Mouse (Mus musculus): Measurements from ENCODE around the gene Mpped1.

The Mpped1 gene

DNA sequence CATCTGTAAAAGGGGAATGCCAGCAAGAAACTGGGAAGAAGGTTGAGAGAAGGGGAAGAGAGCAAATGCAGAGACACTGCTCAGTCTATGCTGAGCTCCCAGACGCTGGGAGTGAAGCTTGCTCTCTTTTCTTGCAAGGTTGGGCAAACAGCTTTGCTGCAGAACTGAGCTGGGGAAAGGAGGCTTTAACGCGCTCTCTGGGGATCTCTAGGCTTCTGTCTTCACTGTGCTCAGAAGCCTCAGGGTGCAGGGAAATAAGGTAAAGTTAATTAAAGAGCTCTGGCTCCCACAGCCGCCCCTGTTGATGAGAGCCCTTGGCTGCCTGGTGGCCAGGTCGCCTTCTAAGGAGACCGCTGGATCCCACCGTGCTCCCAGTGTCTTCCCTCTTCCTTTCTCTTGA, 17.7 kb downstream of the Mpped1 start:
- no peak for DNase-seq

DNA sequence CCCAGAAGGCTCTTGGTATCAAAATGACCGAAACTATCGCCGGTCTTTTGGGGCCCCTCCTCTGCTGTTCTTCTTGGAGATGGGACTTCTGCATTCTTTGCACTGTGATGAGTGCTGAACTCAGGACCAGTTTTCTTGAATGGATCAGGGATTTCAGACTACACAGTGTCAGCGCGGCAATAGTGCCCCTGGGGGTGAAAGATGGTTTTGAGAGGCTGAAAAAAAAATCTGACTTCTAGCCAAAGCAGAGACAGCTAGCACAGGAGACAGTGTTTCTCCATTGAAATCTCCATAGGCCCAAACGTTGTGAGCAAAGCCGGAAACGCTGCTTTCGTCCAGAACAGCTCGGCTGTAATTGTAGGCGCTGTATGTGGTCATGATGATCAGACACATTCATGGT, 19.7 kb downstream of the Mpped1 start:
- no peak for DNase-seq

- no peak for DNase-seq
Observed at GRCm38 (mm10) chr15:83801011-83801410, 21.7 kb downstream of the Mpped1 start.

DNA sequence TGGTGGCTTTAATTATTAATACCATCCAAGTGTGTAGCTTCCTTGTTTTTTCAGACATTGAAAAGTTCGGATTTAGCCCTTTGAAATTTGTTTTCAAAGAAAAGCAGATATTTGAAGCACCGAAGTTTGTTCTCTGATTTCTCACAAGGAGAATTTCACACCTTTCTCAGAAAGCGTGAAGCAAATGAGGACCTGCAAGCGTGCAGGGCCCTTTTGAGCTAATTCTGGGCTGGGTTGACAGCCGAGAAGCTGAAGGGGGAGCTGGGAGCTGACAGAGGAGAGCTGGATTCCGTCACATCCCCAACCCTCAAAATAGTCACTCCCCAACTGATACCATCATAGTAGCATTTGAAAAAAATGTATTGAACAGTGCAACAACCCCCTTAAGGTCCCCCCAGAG, 34.8 kb downstream of the Mpped1 start:
- no peak for DNase-seq

GRCm38 (mm10) chr15:83828011-83828410, 48.7 kb downstream of the Mpped1 start:
- DNase-seq, result no peak

DNA sequence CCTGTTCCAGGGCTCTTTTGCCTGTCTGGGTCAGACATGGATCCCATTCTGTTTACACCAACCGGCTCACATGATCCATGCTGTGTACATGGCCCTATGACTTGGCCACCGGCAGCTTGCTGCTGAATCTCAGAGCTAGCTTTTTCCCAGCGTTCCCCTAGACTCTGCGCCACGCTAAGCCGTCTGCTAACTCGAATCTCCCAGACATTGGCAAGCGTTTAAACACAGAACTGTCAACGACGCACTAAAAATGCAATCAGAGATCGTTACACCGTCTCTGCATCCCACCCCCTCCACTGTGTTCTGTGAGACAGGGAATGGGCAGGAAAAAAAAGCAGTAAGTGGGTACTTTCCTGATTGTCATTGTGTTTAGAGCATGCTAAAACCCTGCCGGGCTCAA, 50.0 kb downstream of the Mpped1 start:
- DNase-seq, result no peak

DNA sequence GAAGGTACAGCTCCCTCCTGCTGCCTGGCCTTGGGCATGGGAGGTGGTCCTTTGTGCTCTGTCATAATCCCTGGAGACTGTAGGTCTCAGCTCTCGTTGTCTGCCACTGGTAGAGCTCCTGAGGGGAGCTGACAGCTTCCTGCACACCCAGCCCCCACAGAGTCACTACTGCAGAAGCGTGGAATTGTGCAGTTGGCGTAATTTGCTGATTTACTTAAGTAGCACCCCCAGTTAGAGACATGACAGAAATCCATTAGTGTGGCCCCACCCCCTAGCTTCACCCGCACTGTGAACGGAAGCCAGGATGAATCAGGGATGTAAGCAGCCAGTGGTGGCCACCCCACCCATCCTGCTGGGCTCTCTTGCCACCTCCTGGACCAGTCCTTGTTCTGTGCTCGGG, 53.0 kb downstream of the Mpped1 start:
- DNase-seq, result no peak

- DNase-seq, result no peak
Observed at GRCm38 (mm10) chr15:83840950-83841719, 61.9 kb downstream of the Mpped1 start.

- DNase-seq, result no peak
Observed at GRCm38 (mm10) chr15:83842419-83842818, 63.2 kb downstream of the Mpped1 start.

GRCm38 (mm10) chr15:83842915-83843789, 63.9 kb downstream of the Mpped1 start:
- no peak for DNase-seq

DNA sequence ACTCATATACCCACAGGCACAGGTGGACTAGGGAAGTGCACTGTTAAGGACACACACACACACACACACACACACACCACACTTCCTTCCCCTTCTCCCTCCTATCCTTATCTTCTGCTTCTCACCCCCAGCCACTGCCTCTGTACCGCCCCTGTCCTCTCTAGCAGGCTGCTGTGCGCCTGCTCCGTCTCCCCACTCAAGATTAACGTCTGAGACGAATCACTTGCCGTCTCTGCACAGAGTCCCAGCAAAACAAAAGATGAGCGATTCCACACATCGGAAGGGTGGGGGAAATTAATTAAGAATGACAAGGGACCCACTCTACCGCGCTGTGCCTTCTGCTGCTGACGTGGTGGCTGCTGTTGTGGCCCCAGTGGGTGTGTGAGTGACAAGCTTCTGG, 66.5 kb downstream of the Mpped1 start:
- no peak for DNase-seq

DNA sequence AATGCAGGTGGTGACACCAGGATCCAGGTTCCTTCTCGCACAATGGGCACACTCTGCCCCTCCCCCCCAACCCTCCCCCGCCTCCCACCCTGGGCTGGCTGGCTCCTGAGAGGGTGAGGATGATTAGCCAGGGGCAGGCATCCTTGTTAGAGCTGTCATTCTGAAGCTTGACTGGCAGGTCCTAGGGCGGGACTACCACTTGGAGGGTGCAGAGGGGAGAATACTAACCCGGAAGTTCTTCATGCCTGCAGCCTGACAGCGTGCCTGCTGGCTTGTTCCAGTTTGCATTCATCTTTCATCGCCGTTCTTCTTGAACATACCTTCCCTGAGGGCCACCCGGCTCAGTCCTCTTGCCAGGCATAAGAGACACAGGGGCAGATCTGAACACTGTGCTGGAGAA, 67.3 kb downstream of the Mpped1 start:
- no peak for DNase-seq

- DNase-seq, result no peak
Observed at GRCm38 (mm10) chr15:83847512-83847911, 68.2 kb downstream of the Mpped1 start.

GRCm38 (mm10) chr15:83848193-83848592, 68.9 kb downstream of the Mpped1 start:
- no peak for DNase-seq

GRCm38 (mm10) chr15:83853400-83853811, 74.1 kb downstream of the Mpped1 start:
- no peak for DNase-seq

- peak in 1 of 2 experiments; percentile 35 for DNase-seq
Observed at GRCm38 (mm10) chr15:83857129-83857528, 77.9 kb downstream of the Mpped1 start.

GRCm38 (mm10) chr15:83865626-83866025, 86.4 kb downstream of the Mpped1 start:
- DNase-seq, result no peak

DNA sequence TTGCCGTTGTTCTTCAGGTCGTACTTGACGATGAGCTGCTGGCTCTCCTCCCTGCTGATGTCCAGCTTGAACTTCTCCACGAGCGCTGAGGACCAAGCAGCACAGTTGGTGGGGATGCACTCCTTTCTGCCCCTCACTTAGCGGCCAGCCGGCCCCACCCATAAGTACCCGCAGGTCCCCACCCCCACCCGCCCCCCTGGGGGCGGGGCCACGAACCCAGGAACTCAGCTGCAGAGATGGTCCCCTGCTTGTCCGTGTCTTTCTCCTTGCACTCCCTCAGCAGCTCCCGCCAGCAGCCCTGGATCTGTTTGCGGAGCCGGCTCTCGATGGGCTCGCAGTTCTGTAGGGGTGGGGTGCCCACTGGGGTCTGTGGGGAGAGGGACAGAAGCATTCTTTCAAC, 91.7 kb downstream of the Mpped1 start:
- no peak for DNase-seq

DNA sequence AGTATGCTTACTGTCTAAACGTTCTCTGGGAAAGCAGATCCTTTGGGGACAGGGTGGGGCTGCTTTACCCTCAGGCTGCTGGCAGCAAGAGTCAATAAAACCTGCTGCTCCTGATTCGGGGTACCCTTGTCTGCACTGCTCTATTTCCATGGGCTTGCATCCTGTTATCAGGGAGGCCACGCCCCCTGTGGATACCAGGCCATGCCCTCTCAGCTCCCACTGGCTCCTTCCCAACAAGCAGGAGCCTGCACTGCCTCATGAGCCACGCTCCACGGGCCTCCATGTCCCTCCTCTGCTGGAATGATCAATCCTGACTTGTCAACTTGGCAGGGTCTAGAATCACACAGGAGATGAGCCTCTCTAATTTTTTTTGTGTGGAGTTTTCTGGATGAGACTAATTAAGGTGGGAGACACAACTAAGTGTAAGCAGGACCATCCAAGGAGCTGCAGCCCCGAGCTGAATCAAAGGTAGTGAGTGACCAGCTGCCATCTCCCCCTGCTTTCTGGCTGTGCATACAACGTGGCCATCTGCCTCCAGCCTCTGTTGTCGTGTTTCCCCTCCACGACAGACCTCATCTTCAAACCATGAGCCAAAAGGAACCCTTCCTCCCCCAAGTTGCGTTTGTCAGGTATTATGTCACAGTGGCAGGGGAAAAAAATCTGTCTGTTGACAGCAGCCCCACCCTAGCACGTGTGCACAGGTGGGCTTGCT, 98.0 kb downstream of the Mpped1 start:
- DNase-seq, result no peak

DNA sequence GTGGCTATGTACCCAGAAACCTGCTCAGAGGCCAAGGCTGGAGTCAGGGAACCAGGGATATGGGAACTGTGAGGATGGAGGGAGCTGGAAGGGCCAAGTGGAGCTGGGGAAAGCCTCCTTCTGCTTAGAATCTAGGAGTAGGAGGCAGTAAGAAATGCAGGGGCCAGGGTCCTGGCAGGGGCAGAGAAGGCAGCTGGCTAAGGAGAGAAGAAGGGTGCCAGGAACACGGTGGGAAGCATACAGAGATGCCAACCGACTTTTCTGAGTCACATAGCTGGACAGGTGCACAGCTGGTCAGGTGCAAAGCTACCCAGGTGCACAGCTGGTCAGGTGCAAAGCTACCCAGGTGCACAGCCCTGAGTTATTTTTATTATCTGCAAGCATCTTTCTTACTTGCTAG, 98.6 kb downstream of the Mpped1 start:
- DNase-seq, result no peak

DNA sequence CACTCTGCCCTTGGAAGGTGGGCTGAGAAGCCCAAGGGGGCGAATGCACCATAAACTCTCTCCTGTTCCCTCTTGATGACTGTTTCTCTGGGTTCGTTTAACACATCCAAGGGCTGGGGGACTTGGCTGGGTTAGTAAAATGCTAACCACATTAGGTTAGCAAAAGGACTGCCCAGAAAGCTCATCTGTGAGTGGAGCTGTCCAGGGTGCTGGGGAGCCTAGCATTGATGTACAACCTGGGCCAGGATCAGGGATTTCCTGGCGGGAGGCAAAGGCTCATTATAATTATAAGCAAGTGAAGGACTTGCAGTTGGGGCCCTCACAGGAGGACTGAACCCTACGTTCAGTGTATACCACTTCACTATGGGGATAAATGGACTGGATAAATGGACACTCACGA, 100.6 kb downstream of the Mpped1 start:
- DNase-seq, result no peak

DNA sequence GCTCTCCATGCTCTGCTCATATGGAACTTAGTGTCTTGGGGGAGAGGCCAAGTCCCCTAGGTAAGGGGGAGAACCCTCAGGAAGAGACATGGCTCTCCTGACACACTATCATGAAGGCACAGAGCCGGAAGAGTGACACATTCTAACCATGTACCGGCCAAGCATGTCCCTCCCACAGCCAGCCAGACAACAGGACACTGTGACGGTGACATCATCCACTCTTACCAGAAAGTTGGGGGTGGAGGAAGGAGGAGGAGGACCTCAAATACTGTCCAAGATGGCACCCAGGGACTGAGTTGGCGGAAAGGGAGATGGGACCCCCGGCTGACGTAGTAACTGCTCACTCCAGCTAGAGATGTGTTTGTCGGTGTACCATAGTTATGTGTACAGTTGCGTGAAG, 104.6 kb downstream of the Mpped1 start:
- no peak for DNase-seq

- no peak for DNase-seq
Observed at GRCm38 (mm10) chr15:83884291-83884690, 105.0 kb downstream of the Mpped1 start.

GRCm38 (mm10) chr15:83892871-83893270, 113.6 kb downstream of the Mpped1 start:
- DNase-seq, result no peak
